Mouse (Mus musculus) CH12F3 (cell line): ENCODE measurements around the gene Kras.

ENCODE experiments used
- in situ Hi-C: fragments of 300-500 bp; cut with MboI; formaldehyde crosslinking; loops from 2 replicates; pipeline ENCODE4 v1.14.3; 2020; ENCODE audit warnings: low sequenced_read_pairs

Gene Kras

DNA sequence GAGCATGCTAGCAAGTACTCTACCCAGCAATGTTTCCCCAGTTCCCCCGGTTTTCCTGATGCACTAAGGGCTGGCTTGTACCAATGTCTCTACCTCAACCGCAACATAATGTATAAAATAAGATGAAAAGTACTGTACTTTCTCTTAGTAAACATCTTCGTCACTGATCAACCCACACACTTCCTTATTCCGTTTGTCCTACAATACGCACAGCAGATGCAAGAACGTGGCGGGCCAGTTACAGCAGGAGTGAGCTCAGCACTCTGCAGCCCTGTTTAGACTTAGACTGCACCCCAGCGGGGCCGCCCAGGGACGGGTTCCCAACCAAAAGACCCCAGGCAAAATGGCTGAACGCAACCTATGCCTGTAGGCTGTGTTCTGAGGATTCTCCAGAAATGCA is 56.6 kb downstream of the Kras start:
- in situ Hi-C loops = loop anchor here (25.0 kb wide), 1 partner anchor 106 kb away; the partner anchor contains the start of gene Bcat1

- in situ Hi-C loops = loop anchor here (25.0 kb wide), 1 partner anchor 106 kb away; the partner anchor contains the start of gene Bcat1
These were observed 57.0 kb downstream of the Kras start for GRCm38 (mm10) chr6:145193038-145193437.

- in situ Hi-C loops = loop anchor here (10.0 to 25.0 kb wide), 2 partner anchors 100 to 157 kb away; partner anchors contain the start of gene Bcat1
These were observed 62.6 kb downstream of the Kras start for GRCm38 (mm10) chr6:145187093-145188088.

GRCm38 (mm10) chr6:145186096-145186495 is 63.9 kb downstream of the Kras start:
- in situ Hi-C loops = loop anchor here (10.0 to 25.0 kb wide), 2 partner anchors 99 to 159 kb away; partner anchors contain the start of gene Bcat1

DNA sequence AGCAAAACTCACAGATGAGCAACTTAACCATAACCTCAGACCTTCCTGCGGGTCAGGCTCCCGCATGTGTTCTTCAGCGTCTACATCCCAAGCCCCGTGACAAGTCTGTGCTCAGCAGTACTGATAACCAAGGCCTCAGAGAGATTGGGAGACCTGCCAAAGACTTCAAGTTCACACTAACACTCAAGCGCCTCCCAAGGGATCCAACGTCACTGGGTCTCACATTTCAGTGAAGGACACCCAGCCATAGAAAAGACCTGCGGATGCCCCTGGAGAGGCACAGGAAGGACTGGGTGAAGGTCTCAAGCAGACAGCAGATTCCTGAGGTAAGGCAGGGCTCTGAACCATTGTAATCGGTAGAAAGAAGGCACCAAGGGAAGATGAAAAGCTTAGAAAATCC is 68.0 kb downstream of the Kras start:
- in situ Hi-C loops = loop anchor here (10.0 to 25.0 kb wide), 2 partner anchors 95 to 163 kb away; partner anchors contain the start of gene Bcat1

GRCm38 (mm10) chr6:145179665-145180064 is 70.4 kb downstream of the Kras start:
- in situ Hi-C loops = loop anchor here (10.0 to 25.0 kb wide), 2 partner anchors 92 to 165 kb away; partner anchors contain the start of gene Bcat1

GRCm38 (mm10) chr6:145176474-145176873 is 73.6 kb downstream of the Kras start:
- in situ Hi-C loops = loop anchor here (25.0 kb wide), 1 partner anchor 89 kb away; the partner anchor contains the start of gene Bcat1

- in situ Hi-C loops = loop anchor here (25.0 kb wide), 1 partner anchor 88 kb away; the partner anchor contains the start of gene Bcat1
These were observed 74.5 kb downstream of the Kras start for GRCm38 (mm10) chr6:145175571-145175981.

DNA sequence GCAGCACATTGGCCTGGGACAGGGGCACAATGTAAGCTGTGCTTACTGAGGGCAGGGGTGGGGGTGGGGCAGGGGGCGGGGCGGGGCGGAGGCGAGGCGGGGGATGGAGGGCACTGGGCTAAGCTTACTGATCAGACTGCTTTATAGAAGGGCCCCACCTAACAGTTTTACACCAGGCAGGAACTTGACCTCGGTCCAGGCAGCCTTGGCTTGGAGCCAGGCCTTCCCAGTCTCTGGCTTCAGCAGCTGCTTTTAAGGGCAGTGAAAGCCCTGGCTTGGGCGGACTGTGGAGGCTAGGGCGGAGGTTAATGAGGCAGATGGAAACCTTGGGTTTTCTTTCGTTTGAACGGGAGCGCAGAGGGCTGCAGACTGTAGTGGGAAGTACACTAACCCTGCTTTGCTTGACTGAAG is 76.3 kb downstream of the Kras start:
- in situ Hi-C loops = no loop called here

DNA sequence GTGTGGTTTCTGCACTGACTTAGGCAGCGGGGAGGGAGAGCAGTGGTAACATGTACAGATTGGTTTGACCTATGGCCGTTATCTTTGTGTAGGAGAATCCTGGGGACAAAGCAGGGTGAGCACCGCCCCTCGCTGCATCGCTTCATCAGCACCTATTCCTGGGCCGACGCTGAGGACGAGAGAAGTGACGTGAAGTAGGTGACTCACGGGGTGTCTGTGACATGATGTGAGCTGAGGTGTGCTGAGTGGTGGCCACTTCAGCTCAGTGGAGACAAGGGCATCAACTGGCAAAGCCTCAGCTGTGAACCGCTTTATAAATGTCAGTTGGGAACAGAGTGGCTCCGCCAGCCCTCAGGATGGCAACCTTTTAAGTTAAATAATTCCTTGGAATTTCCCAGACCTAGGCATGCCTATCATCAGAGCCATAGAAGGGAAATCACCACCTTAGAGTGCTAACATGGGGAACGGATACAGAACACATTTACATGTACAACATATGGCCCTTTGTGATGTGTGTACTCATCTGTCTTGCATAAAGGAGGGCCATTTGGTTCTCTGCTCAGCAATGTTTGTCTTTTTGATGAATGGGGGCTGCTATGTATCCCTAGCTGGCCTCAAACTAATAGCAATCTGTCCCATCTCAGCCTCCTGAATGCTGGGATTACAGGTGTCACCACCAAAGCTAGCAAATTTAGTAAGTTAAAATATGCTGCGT is 78.0 kb downstream of the Kras start:
- in situ Hi-C loops = no loop called here
